Mouse (Mus musculus) embryonic facial prominence, embryonic 15.5 days (tissue): ENCODE results near the gene D330020A13Rik. TPM values are rescaled to one million over a fixed set of nuclear protein-coding genes. Genes with fewer than 3 reads are reported as not detected.
A peak's percentile ranks its signal among the peaks of the same experiment; 100 is the strongest.

Source experiments
- ATAC-seq: fragments of 200-750 bp; cut with Nextera tagmentation; 2 replicates; pipeline ENCODE4 v1.8.0; 2017; ENCODE audit warnings: low read depth, moderate TSS enrichment; ENCODE audit not compliant: insufficient number of reproducible peaks, low FRiP score, low TSS enrichment
- H3K27ac ChIP-seq: fragments of 300-500 bp; sonication (generic); replicated peaks from 2 replicates; pipeline ENCODE4 v1.5.1; 2015; ENCODE audit warnings: mild to moderate bottlenecking, inconsistent platforms
- H3K27me3 ChIP-seq: fragments of 300-500 bp; sonication (generic); 2 replicates; pipeline ENCODE4 v1.6.1; 2015; ENCODE audit warnings: inconsistent platforms
- H3K36me3 ChIP-seq: fragments of 300-500 bp; sonication (generic); 2 replicates; pipeline ENCODE4 v1.6.1; 2015; ENCODE audit warnings: mild to moderate bottlenecking, inconsistent platforms
- H3K4me1 ChIP-seq: fragments of 300-500 bp; sonication (generic); 2 replicates; pipeline ENCODE4 v1.6.1; 2015; ENCODE audit warnings: inconsistent platforms
- H3K4me2 ChIP-seq: fragments of 300-500 bp; sonication (generic); replicated peaks from 2 replicates; pipeline ENCODE4 v1.6.1; 2015; ENCODE audit warnings: mild to moderate bottlenecking, inconsistent platforms
- H3K4me3 ChIP-seq: fragments of 300-500 bp; sonication (generic); replicated peaks from 2 replicates; pipeline ENCODE4 v1.5.1; 2015; ENCODE audit warnings: mild to moderate bottlenecking, inconsistent platforms
- H3K9ac ChIP-seq: fragments of 300-500 bp; sonication (generic); 2 replicates; pipeline ENCODE4 v1.6.1; 2015; ENCODE audit warnings: inconsistent platforms
- H3K9me3 ChIP-seq: fragments of 300-500 bp; sonication (generic); replicated peaks from 2 replicates; pipeline ENCODE4 v1.6.1; 2016; ENCODE audit warnings: inconsistent platforms
- WGBS: fragments of 180-500 bp; shearing (Covaris S2); methylation state at CpG from one replicate; pipeline ENCODE4 v1.1.7; 2015; 5-methylcytosine and 5-hydroxymethylcytosine counted together
- polyA plus RNA-seq: library from polyadenylated mRNA; unstranded; fragments of >200 nt; fragmentation: Nextera tagmentation; extraction: Ambion mirVana; gene quantifications from 2 replicates; pipeline ENCODE4 v1.2.1, GENCODE M21; 2015

D330020A13Rik gene
- polyA plus RNA-seq, 1 experiment from 2014 or later, result 1.5 TPM

- Histone ChIP-seq H3K4me1 (peaks cover 5% of the 10 kb centered on the region; the same call in 1 of the 2 replicates), H3K4me2 (no peak overlapping the region), H3K27me3 (no peaks in the 10 kb centered on the region), H3K9ac (no peak overlapping the region), H3K4me3 (no peak overlapping the region), H3K36me3 (no peaks in the 10 kb centered on the region), H3K9me3 (no peaks in the 10 kb centered on the region), H3K27ac (no peak overlapping the region)
- 74% methylated on average over 7 of the region's 7 CpGs for WGBS
- ATAC-seq, result no peak
Measured at GRCm38 (mm10) chr6:120263608-120264007, 30.6 kb upstream of the D330020A13Rik start.

- no peak overlapping the region for H3K27ac ChIP-seq
- H3K36me3 ChIP-seq, result no peaks in the 10 kb centered on the region
- H3K4me3 ChIP-seq, result no peak overlapping the region
- 26% methylated on average over 6 of the region's 6 CpGs for WGBS
- no peaks in the 10 kb centered on the region for H3K27me3 ChIP-seq
- no peaks in the 10 kb centered on the region for H3K9me3 ChIP-seq
- peaks cover 5% of the 10 kb centered on the region; the same call in 1 of the 2 replicates for H3K4me1 ChIP-seq
- ATAC-seq, result 0 out of 2 replicates have a peak, but pooled peaks have one; percentile 15
- H3K4me2 ChIP-seq, result no peak overlapping the region
- H3K9ac ChIP-seq, result no peak overlapping the region
Measured at GRCm38 (mm10) chr6:120264151-120264550, 30.0 kb upstream of the D330020A13Rik start.

GRCm38 (mm10) chr6:120274181-120274580, 20.0 kb upstream of the D330020A13Rik start:
- no peak for ATAC-seq
- Histone ChIP-seq H3K36me3 (no peaks in the 10 kb centered on the region), H3K4me1 (no peaks in the 10 kb centered on the region; the same call in 1 of the 2 replicates), H3K27ac (no peak overlapping the region), H3K27me3 (no peaks in the 10 kb centered on the region), H3K4me3 (no peak overlapping the region), H3K4me2 (no peak overlapping the region), H3K9ac (no peak overlapping the region), H3K9me3 (no peaks in the 10 kb centered on the region)
- 74% methylated on average over 8 of the region's 8 CpGs for WGBS

- no peak overlapping the region for H3K9ac ChIP-seq
- peak overlapping the region; percentile 65; the same call in 1 of the 2 replicates for H3K27ac ChIP-seq
- no peak overlapping the region for H3K4me3 ChIP-seq
- H3K36me3 ChIP-seq, result no peaks in the 10 kb centered on the region
- no peak overlapping the region for H3K4me2 ChIP-seq
- WGBS, result 25% methylated on average over 4 of the region's 4 CpGs
- ATAC-seq, result peak; percentile 86
- no peaks in the 10 kb centered on the region for H3K27me3 ChIP-seq
- no peaks in the 10 kb centered on the region for H3K9me3 ChIP-seq
- H3K4me1 ChIP-seq, result no peaks in the 10 kb centered on the region; the same call in 1 of the 2 replicates
Measured at GRCm38 (mm10) chr6:120274887-120275286, 19.3 kb upstream of the D330020A13Rik start.

GRCm38 (mm10) chr6:120275301-120275700, 18.9 kb upstream of the D330020A13Rik start:
- WGBS, result 48% methylated on average over 6 of the region's 6 CpGs
- Histone ChIP-seq H3K9ac (no peak overlapping the region), H3K4me3 (no peak overlapping the region), H3K36me3 (no peaks in the 10 kb centered on the region), H3K27ac (peak overlapping the region; percentile 65), H3K4me2 (no peak overlapping the region), H3K27me3 (no peaks in the 10 kb centered on the region), H3K9me3 (no peaks in the 10 kb centered on the region), H3K4me1 (no peaks in the 10 kb centered on the region; the same call in 1 of the 2 replicates)
- ATAC-seq, result peak; percentile 71; the same call in 1 of the 2 replicates

- H3K27me3 ChIP-seq, result no peaks in the 10 kb centered on the region
- H3K9ac ChIP-seq, result no peak overlapping the region
- no peak overlapping the region for H3K4me2 ChIP-seq
- no peak overlapping the region for H3K27ac ChIP-seq
- no peaks in the 10 kb centered on the region for H3K9me3 ChIP-seq
- ATAC-seq, result no peak
- no peak overlapping the region for H3K4me3 ChIP-seq
- no peaks in the 10 kb centered on the region; the same call in 1 of the 2 replicates for H3K4me1 ChIP-seq
- WGBS, result 56% methylated on average over 7 of the region's 7 CpGs
- no peaks in the 10 kb centered on the region for H3K36me3 ChIP-seq
Measured at GRCm38 (mm10) chr6:120276874-120277449, 17.2 kb upstream of the D330020A13Rik start.

- H3K9me3 ChIP-seq, result no peaks in the 10 kb centered on the region
- H3K4me1 ChIP-seq, result no peaks in the 10 kb centered on the region
- H3K9ac ChIP-seq, result no peak overlapping the region
- H3K4me3 ChIP-seq, result no peak overlapping the region
- H3K4me2 ChIP-seq, result no peak overlapping the region
- no peaks in the 10 kb centered on the region for H3K27me3 ChIP-seq
- no peaks in the 10 kb centered on the region for H3K36me3 ChIP-seq
- H3K27ac ChIP-seq, result no peak overlapping the region
- WGBS, result 77% methylated on average over 9 of the region's 9 CpGs
- no peak for ATAC-seq
Measured at GRCm38 (mm10) chr6:120287279-120287678, 6.9 kb upstream of the D330020A13Rik start.

- no peak overlapping the region for H3K9ac ChIP-seq
- 0 out of 2 replicates have a peak, but pooled peaks cover 5% of the 10 kb centered on the region for H3K27me3 ChIP-seq
- H3K4me1 ChIP-seq, result no peaks in the 10 kb centered on the region
- no peaks in the 10 kb centered on the region for H3K9me3 ChIP-seq
- no peak overlapping the region for H3K4me2 ChIP-seq
- ATAC-seq, result no peak
- H3K36me3 ChIP-seq, result no peaks in the 10 kb centered on the region
- H3K4me3 ChIP-seq, result no peak overlapping the region
- WGBS, result 35% methylated on average over 7 of the region's 7 CpGs
- H3K27ac ChIP-seq, result no peak overlapping the region
Measured at GRCm38 (mm10) chr6:120288541-120288940, 5.6 kb upstream of the D330020A13Rik start.

- H3K27me3 ChIP-seq, result 0 out of 2 replicates have a peak, but pooled peaks cover 5% of the 10 kb centered on the region
- no peak for ATAC-seq
- H3K4me3 ChIP-seq, result no peak overlapping the region
- 79% methylated on average over 4 of the region's 4 CpGs for WGBS
- H3K9me3 ChIP-seq, result no peaks in the 10 kb centered on the region
- H3K4me1 ChIP-seq, result 0 out of 2 replicates have a peak, but pooled peaks cover under 1% of the 10 kb centered on the region
- no peak overlapping the region for H3K4me2 ChIP-seq
- no peak overlapping the region for H3K9ac ChIP-seq
- H3K36me3 ChIP-seq, result no peaks in the 10 kb centered on the region
- H3K27ac ChIP-seq, result no peak overlapping the region
Measured at GRCm38 (mm10) chr6:120289430-120289829, 4.7 kb upstream of the D330020A13Rik start.

GRCm38 (mm10) chr6:120291396-120292009, 2.7 kb upstream of the D330020A13Rik start:
- Histone ChIP-seq H3K9me3 (no peaks in the 10 kb centered on the region), H3K36me3 (no peaks in the 10 kb centered on the region), H3K27ac (no peak overlapping the region), H3K4me1 (peaks cover 8% of the 10 kb centered on the region), H3K9ac (no peak overlapping the region), H3K4me2 (no peak overlapping the region), H3K27me3 (0 out of 2 replicates have a peak, but pooled peaks cover 8% of the 10 kb centered on the region), H3K4me3 (no peak overlapping the region)
- ATAC-seq, result peak; percentile 22; the same call in 1 of the 2 replicates
- 80% methylated on average over 7 of the region's 7 CpGs for WGBS

GRCm38 (mm10) chr6:120294785-120295133, 595 bp downstream of the D330020A13Rik start:
- peak; percentile 86 for ATAC-seq
- Histone ChIP-seq H3K4me3 (peak overlapping the region; percentile 68), H3K4me1 (peaks cover 8% of the 10 kb centered on the region), H3K9ac (peak overlapping the region; percentile 55), H3K36me3 (no peaks in the 10 kb centered on the region), H3K27me3 (0 out of 2 replicates have a peak, but pooled peaks cover 8% of the 10 kb centered on the region), H3K9me3 (no peaks in the 10 kb centered on the region), H3K4me2 (peak overlapping the region; percentile 98), H3K27ac (peak overlapping the region; percentile 48)
- WGBS, result under 1% methylated on average over 16 of the region's 16 CpGs
